Mouse (Mus musculus): Measurements from ENCODE around the gene Ipo13. TPM values are rescaled to one million over a fixed set of nuclear protein-coding genes. Genes with fewer than 3 reads are reported as not detected.
A peak's percentile ranks its signal among the peaks of the same experiment; 100 is the strongest.

Gene Ipo13
- polyA plus RNA-seq, 1 experiment from 2014 or later: 39.0 TPM

DNA sequence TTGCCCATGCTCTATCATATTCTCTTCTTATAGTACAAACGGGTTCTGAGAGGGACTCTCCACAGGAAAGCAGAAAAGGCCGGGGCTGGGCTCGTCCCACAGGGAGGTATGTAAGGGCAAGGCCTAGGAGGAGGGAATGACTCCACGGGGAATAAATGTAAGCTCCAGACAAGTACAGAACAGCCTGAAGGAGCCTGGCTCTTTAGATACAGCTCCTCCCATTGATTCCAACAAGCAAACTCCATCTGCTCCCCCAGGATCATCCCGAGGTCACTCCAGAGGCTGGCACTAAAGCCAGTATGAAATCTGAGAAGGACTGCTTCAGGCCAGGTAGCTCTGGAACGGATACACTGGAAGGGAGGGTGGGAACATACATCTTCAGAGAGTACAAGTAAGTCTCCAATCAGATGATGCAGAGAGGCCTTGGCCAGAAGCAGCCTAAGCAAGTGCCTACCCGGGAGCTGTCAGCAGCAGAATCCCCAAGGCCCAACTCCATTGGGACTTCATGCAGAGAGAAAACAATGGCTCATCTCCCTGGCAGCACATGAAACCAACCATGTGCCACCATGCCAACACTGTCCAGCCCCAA is 2.0 kb downstream of the Ipo13 start:
- Histone ChIP-seq H3K4me3 (peak overlapping the region; percentile 64), H3K36me3 (peaks cover 18% of the 10 kb centered on the region), H3K4me1 (peaks cover 38% of the 10 kb centered on the region), H3K9ac (no peak overlapping the region), H3K27me3 (no peaks in the 10 kb centered on the region), H3K9me3 (no peaks in the 10 kb centered on the region), H3K27ac (no peak overlapping the region), H3K4me2 (peak overlapping the region; percentile 99; the same call in 1 of the 2 replicates)
- 50% methylated on average over 7 of the region's 7 CpGs for WGBS
- no peak for ATAC-seq (ENCODE audit: insufficient number of reproducible peaks, low FRiP score, low TSS enrichment, low read depth)

DNA sequence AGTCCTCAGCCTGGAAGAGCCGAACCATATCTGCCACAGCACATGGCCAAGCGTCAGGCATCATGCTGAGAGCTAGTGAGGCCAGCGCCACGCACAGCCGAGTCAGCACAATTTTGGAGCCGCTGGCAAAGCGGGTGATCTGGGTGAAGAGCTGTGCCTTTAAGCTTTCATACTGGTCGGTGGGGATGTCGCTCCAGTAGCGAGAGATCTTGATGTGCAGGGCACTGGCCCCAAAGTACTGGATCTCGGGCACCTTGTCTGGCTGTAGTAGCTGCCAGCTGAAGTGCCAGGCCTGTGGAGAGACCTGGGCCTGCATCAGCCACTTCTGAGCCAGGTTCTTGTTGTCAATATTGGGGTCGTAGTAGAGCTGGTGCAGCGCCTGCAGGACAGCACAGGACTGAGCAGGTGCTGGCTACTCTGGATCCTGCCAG is 2.7 kb downstream of the Ipo13 start:
- 87% methylated on average over 13 of the region's 13 CpGs for WGBS
- no peak for ATAC-seq (ENCODE audit: insufficient number of reproducible peaks, low FRiP score, low TSS enrichment, low read depth)
- Histone ChIP-seq H3K27ac (no peak overlapping the region), H3K9ac (no peak overlapping the region), H3K4me2 (no peak overlapping the region), H3K4me3 (no peak overlapping the region), H3K27me3 (no peaks in the 10 kb centered on the region), H3K4me1 (peaks cover 38% of the 10 kb centered on the region), H3K36me3 (peaks cover 22% of the 10 kb centered on the region), H3K9me3 (no peaks in the 10 kb centered on the region)

DNA sequence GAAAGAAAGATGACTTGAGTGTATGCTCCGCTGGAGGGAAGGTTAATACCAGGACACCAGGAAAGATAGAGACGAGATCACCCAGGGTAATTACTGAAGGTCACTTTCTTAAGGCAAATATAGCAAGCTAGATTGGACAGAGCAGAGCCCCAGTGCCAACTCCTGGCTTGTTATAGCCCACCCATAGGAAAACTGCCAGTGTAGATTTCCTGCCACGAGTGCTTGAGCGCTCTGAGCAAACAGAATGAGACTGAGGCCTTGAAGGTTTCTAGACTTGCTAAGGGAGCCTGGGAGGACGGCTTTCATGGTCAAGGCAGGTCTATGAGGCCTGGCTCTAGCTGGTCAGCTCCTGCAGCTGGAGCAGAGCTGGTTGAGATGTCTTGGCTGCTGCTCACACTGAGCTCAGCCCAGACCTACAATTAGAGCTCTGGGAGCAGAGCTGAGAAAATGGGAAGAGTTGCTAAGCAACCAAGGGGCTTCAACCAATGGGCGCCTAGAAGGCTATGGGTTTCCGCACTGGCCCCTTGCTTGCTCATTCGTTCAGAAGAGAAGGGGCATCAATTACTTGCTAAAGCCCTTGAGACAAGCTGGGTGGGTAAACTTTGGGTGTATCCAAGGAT is 5.9 kb downstream of the Ipo13 start:
- no peak overlapping the region for H3K4me2 ChIP-seq
- no peak overlapping the region for H3K27ac ChIP-seq
- H3K4me1 ChIP-seq: peaks cover 29% of the 10 kb centered on the region
- 79% methylated on average over 8 of the region's 8 CpGs for WGBS
- H3K27me3 ChIP-seq: no peaks in the 10 kb centered on the region
- peaks cover 46% of the 10 kb centered on the region for H3K36me3 ChIP-seq
- no peaks in the 10 kb centered on the region for H3K9me3 ChIP-seq
- ATAC-seq (ENCODE audit: insufficient number of reproducible peaks, low FRiP score, low TSS enrichment, low read depth): no peak
- H3K4me3 ChIP-seq: no peak overlapping the region
- H3K9ac ChIP-seq: no peak overlapping the region

DNA sequence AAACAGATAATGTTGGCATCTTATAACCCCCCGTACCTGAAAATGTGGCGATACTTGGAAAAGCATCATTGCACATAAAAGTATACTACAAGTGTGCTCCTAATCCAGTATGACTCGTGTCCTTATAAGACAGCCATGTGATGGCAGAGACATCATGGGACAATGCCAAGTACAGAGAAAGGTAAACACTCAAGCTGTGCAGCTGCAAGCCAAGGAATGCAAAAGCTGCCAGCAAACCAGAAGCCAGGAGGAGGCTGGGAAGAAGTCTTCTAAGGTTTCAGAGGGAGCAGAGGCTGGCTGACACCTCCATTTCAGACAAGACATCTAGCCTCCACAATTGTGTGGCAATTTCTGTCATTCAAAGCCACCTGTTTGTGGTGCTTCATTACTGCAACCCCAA is 8.6 kb downstream of the Ipo13 start:
- peaks cover 60% of the 10 kb centered on the region for H3K36me3 ChIP-seq
- peaks cover 5% of the 10 kb centered on the region; the same call in 1 of the 2 replicates for H3K4me1 ChIP-seq
- H3K4me3 ChIP-seq: no peak overlapping the region
- no peak overlapping the region for H3K9ac ChIP-seq
- ATAC-seq (ENCODE audit: insufficient number of reproducible peaks, low FRiP score, low TSS enrichment, low read depth): no peak
- no peak overlapping the region for H3K27ac ChIP-seq
- H3K27me3 ChIP-seq: no peaks in the 10 kb centered on the region
- H3K4me2 ChIP-seq: no peak overlapping the region
- no peaks in the 10 kb centered on the region for H3K9me3 ChIP-seq
- 88% methylated on average over 3 of the region's 3 CpGs for WGBS

DNA sequence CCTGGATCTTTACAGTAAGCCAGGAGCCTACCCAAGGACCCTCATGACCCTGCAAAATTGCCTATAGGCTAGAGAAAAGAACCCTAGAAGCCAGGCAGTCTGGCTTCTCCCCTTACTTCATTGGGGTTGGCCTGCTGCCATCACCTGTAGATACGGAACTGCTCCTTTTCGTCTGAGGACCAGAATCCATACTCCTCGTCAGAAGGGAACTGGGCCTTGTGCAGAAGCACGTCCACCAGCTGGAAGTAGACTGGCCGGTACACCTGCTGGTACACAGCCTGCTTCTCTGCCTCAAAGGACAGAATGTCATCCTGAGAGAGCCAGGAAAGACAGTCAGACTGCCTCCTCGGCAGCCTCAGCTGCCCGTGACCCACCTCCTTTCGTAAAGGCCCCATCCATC is 10.0 kb downstream of the Ipo13 start:
- ATAC-seq (ENCODE audit: insufficient number of reproducible peaks, low FRiP score, low TSS enrichment, low read depth): no peak
- Histone ChIP-seq H3K27me3 (no peaks in the 10 kb centered on the region), H3K9ac (no peak overlapping the region), H3K9me3 (no peaks in the 10 kb centered on the region), H3K27ac (no peak overlapping the region), H3K4me1 (peaks cover 5% of the 10 kb centered on the region; the same call in 1 of the 2 replicates), H3K4me3 (no peak overlapping the region), H3K36me3 (peaks cover 70% of the 10 kb centered on the region), H3K4me2 (no peak overlapping the region)
- WGBS: 86% methylated on average over 8 of the region's 8 CpGs

DNA sequence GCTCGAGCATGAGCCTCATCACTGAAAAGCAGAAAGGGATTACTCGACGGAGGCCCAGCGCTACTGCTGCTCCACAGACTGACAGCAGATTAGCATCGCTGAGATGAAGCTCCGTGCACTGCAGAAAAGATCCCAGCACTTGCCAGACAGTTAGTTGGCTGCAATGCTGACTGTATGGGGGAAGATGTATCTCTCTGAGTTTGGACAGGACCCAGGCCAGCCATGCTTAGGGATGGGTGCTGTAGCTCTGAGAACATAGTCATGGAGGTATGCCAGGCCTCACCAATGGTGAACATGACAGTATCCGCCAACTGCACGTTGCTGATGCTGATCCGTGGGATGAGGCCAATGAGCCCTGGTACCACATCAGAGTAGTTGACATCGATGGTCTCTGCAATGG is 10.7 kb downstream of the Ipo13 start:
- H3K27ac ChIP-seq: no peak overlapping the region
- ATAC-seq (ENCODE audit: insufficient number of reproducible peaks, low FRiP score, low TSS enrichment, low read depth): no peak
- no peak overlapping the region for H3K4me3 ChIP-seq
- 93% methylated on average over 10 of the region's 10 CpGs for WGBS
- H3K9me3 ChIP-seq: no peaks in the 10 kb centered on the region
- H3K9ac ChIP-seq: no peak overlapping the region
- H3K27me3 ChIP-seq: no peaks in the 10 kb centered on the region
- H3K36me3 ChIP-seq: peaks cover 76% of the 10 kb centered on the region
- H3K4me2 ChIP-seq: no peak overlapping the region
- H3K4me1 ChIP-seq: peaks cover 2% of the 10 kb centered on the region; the same call in 1 of the 2 replicates

DNA sequence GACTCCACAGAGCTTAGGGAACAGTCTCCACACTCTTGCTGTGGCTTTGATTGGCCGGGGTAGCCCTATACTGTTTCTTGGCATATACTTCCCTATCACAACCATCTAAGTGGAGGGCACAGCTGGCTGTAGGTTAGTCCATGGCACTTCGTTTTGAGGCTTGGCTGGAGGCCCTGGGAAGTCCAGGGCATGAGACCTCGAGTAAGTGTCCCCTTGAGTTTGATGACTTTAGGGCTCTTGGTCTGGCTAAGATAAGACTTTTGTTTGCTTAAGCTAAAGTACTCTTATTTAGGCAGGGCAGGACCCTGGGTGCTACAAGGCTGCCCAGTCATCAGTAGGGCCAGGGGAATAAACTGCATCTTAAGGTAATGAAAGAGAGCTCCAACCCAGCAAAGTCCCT is 16.7 kb downstream of the Ipo13 start:
- no peak overlapping the region for H3K9ac ChIP-seq
- H3K36me3 ChIP-seq: peaks cover 93% of the 10 kb centered on the region
- H3K27ac ChIP-seq: no peak overlapping the region
- no peak overlapping the region for H3K4me2 ChIP-seq
- no peak overlapping the region for H3K4me3 ChIP-seq
- no peaks in the 10 kb centered on the region for H3K27me3 ChIP-seq
- H3K9me3 ChIP-seq: no peaks in the 10 kb centered on the region
- no peak for ATAC-seq (ENCODE audit: insufficient number of reproducible peaks, low FRiP score, low TSS enrichment, low read depth)
- WGBS: 78% methylated on average over 3 of the region's 3 CpGs
- no peaks in the 10 kb centered on the region for H3K4me1 ChIP-seq

DNA sequence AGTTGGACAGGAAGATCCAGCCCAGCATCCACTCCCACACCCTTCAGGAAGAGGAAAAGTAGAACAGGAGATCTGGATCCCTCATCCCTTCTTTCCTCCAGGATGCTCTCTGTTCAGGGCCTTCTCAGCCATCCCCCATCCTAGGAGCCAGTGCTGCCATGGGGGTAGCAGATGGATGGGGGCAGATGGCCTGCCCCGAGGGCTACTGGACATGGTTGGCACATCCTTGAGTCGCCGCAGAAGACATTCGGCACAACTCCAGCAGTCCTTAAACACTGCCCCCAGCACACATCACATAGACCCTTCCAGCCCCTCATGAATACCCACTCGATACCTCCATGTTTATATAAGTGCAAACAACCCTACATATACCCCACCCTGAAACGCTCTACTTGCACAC is 18.8 kb downstream of the Ipo13 start:
- Histone ChIP-seq H3K4me1 (peaks cover 9% of the 10 kb centered on the region), H3K27me3 (no peaks in the 10 kb centered on the region), H3K9ac (no peak overlapping the region), H3K27ac (no peak overlapping the region), H3K4me3 (no peak overlapping the region), H3K9me3 (no peaks in the 10 kb centered on the region), H3K4me2 (no peak overlapping the region), H3K36me3 (peaks cover 72% of the 10 kb centered on the region)
- no peak for ATAC-seq (ENCODE audit: insufficient number of reproducible peaks, low FRiP score, low TSS enrichment, low read depth)
- WGBS: 92% methylated on average over 6 of the region's 6 CpGs

DNA sequence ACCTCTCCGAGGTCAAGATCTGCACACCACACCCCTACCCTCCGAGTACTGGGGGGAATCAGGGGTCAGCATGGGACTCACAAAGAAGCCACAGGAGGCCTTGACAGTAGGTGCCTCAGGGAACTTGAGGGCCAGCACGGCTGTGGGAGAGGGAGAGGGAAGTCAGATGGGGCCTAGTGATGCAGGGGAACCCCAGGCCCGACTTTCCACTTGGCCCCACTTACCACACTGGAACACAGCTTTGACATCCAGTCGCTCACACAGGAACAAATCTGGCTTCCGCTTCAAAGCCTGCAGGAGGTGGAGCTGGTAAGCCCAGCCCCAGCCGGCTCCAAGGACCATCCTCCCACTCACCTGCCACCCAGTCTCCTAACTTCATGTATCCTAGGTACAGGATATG is 19.5 kb downstream of the Ipo13 start:
- H3K4me1 ChIP-seq: peaks cover 14% of the 10 kb centered on the region
- peaks cover 65% of the 10 kb centered on the region for H3K36me3 ChIP-seq

DNA sequence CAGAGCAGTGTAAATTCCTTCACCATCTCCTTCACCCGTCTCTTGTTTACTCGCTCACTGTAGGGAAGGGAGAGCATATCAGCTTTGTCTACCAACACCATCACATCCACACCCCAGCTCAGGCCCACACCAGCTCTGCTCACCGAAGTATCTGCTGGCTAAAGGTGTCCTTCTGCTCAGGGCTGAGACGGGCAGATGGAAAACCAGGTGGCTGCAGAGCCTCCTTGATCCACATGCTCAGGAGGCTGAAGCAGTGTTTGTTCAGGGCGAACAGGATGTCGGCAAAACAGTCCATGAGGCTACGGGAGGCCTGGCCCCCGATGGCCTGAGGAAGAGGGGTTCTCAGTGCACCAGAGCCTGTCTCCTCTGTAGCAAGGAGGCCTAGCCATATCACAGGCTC is 20.2 kb downstream of the Ipo13 start:
- H3K27me3 ChIP-seq: no peaks in the 10 kb centered on the region
- no peak overlapping the region for H3K4me2 ChIP-seq
- H3K36me3 ChIP-seq: peaks cover 59% of the 10 kb centered on the region
- no peak overlapping the region for H3K9ac ChIP-seq
- no peak for ATAC-seq (ENCODE audit: insufficient number of reproducible peaks, low FRiP score, low TSS enrichment, low read depth)
- no peak overlapping the region for H3K4me3 ChIP-seq
- H3K9me3 ChIP-seq: no peaks in the 10 kb centered on the region
- WGBS: 88% methylated on average over 8 of the region's 8 CpGs
- H3K27ac ChIP-seq: no peak overlapping the region
- H3K4me1 ChIP-seq: peaks cover 14% of the 10 kb centered on the region

More for the DNA sequence above, 19.5 kb downstream of the Ipo13 start:
- no peak for ATAC-seq (ENCODE audit: insufficient number of reproducible peaks, low FRiP score, low TSS enrichment, low read depth)
- Histone ChIP-seq H3K4me3 (no peak overlapping the region), H3K27ac (no peak overlapping the region), H3K9me3 (no peaks in the 10 kb centered on the region), H3K4me2 (no peak overlapping the region), H3K27me3 (no peaks in the 10 kb centered on the region), H3K9ac (no peak overlapping the region)
- WGBS: 79% methylated on average over 7 of the region's 7 CpGs

DNA sequence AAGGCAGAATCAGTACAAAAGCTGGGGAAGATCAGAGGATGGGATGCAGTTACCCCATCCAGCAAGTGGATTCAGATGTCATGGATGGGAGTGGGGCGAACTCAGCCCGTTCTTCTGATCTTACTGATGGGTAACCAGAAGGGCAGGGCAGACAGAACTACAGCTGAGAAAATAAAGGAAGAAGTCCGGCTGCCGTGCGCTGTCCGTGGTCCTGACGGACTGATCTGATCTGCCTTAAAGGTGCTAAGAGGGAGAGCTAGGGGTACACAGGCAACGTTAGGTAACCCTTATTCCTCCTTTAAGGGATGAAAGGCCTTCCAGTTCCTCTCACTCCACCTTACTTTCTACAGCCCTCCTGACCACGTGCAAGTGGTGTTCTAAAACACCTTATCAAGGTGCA is 21.4 kb downstream of the Ipo13 start:
- Histone ChIP-seq H3K27me3 (no peaks in the 10 kb centered on the region), H3K9ac (no peak overlapping the region), H3K4me1 (peaks cover 14% of the 10 kb centered on the region), H3K36me3 (peaks cover 54% of the 10 kb centered on the region), H3K9me3 (no peaks in the 10 kb centered on the region), H3K4me3 (no peak overlapping the region), H3K4me2 (no peak overlapping the region), H3K27ac (no peak overlapping the region)
- WGBS: 15% methylated on average over 9 of the region's 9 CpGs
- no peak for ATAC-seq (ENCODE audit: insufficient number of reproducible peaks, low FRiP score, low TSS enrichment, low read depth)

DNA sequence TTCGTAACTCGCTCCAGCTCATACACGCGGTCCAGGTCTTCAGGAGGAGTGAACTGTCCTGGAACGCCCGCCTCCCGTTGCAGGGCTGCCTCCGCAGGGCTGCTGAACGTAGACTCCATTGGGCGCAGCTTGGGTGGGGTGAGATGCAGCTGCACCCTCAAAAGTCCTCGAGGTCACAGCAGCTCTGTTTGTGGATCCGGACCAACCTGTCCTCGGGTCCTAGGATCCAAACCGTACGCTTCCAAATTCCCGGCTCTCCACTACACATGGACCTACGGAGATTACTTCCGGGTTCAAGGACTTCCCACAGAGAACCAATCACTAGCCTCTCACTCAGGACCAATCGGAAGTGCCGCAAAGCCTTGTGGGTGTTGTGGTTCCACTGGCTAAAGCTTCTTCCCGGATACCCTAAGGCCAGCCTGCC is 23.0 kb downstream of the Ipo13 start, which contains the start of gene Dph2:
Gene Dph2, minus strand, starts transcription at position 295 of the 424 bp plus-strand sequence.
- Histone ChIP-seq H3K4me2 (peak within 1 kb of the TSS; percentile 91), H3K27ac (no peak within 1 kb of the TSS), H3K9me3 (no peaks in the 10 kb centered on the region), H3K4me3 (peak within 1 kb of the TSS; percentile 81), H3K4me1 (peaks cover 20% of the 10 kb centered on the region), H3K27me3 (no peaks in the 10 kb centered on the region), H3K36me3 (peaks cover 39% of the 10 kb centered on the region), H3K9ac (peak within 1 kb of the TSS; percentile 47; the same call in 1 of the 2 replicates)
- under 1% methylated on average over 21 of the region's 21 CpGs for WGBS
- peak; percentile 87 for ATAC-seq (ENCODE audit: insufficient number of reproducible peaks, low FRiP score, low TSS enrichment, low read depth)

All from limb, embryonic 15.5 days (tissue).